Mouse (Mus musculus): ENCODE measurements around the gene Shc2.

GRCm38 (mm10) chr10:79680606-79681495 is 43.1 kb upstream of the Shc2 start:
- TF ChIP-seq POLR2A (IDR thresholded peaks at IDR 0.05; ENCODE audit: low read depth, low read length) = no peak
- TF ChIP-seq CTCF (IDR thresholded peaks at IDR 0.05; ENCODE audit: extremely low read depth, insufficient read length, insufficient replicate concordance, low read depth, low read length) = no peak
